Mouse (Mus musculus): ENCODE measurements around the gene Polr2l. TPM values are rescaled to one million over a fixed set of nuclear protein-coding genes. Genes with fewer than 3 reads are reported as not detected.

Gene Polr2l
- polyA plus RNA-seq, 1 experiment, result 39.3 TPM

DNA sequence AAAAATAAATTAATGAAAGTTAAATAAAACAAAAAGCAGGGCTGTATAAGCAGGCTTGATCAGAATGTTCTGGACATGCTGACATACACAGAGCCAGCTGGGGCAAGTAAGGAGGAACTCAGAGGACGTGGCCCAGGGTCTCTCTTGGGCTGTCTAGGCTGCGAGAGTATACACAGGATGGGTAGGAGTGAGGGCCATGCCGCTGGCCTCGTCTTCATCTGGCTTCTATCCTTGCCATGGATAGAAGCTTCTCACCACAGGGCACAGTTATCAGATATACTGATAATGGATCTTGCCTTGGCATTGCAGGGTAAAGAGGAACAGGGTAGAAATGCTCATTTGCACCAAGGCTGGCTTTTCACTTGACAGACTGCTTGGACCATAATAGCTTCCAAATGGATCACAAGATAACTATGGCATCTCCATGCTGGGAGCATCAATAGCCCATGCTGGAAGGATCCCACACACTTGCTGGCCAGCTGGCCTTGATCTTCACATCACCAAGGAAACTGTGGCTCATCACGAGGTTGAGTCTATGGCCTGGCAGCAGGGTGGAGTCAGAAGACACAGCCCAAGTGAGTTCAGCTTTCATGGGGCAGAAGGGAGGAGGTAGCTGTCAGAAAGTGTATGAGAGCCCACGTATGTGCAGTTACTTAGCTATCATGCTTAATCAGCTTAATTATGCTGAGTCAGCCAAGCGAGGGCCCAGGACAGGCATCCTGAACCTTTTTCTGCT is 27.1 kb upstream of the Polr2l start:
- Histone ChIP-seq H3K27me3 (ENCODE audit: control insufficient read depth, insufficient read depth, low read length) (no peaks in the 10 kb centered on the region), H3K36me3 (ENCODE audit: control insufficient read depth, insufficient read depth, low read length) (no peaks in the 10 kb centered on the region), H3K27ac (ENCODE audit: control insufficient read depth, insufficient read depth, low read length) (no peak overlapping the region), H3K4me1 (replicated peaks; ENCODE audit: control insufficient read depth, insufficient read depth, low read length) (no peaks in the 10 kb centered on the region), H3K4me3 (ENCODE audit: control insufficient read depth, insufficient read depth, low read length) (no peak overlapping the region)
- DNase-seq, result no peak
- 95% methylated on average over 7 of the region's 7 CpGs for WGBS
- TF ChIP-seq POLR2A (IDR thresholded peaks at IDR 0.05; ENCODE audit: control insufficient read depth, extremely low read depth, insufficient read depth, low read length, poor library complexity) (no peak), CTCF (IDR thresholded peaks at IDR 0.05; ENCODE audit: borderline replicate concordance, control insufficient read depth, extremely low read depth, insufficient read depth, low read length, poor library complexity) (no peak)

GRCm38 (mm10) chr7:141497600-141497999 is 22.7 kb upstream of the Polr2l start:
- no peak overlapping the region for H3K4me3 ChIP-seq (ENCODE audit: control insufficient read depth, insufficient read depth, low read length)
- 90% methylated on average over 3 of the region's 3 CpGs for WGBS
- H3K27ac ChIP-seq (ENCODE audit: control insufficient read depth, insufficient read depth, low read length), result no peak overlapping the region
- no peak for DNase-seq
- no peaks in the 10 kb centered on the region for H3K27me3 ChIP-seq (ENCODE audit: control insufficient read depth, insufficient read depth, low read length)
- TF ChIP-seq CTCF (IDR thresholded peaks at IDR 0.05; ENCODE audit: borderline replicate concordance, control insufficient read depth, extremely low read depth, insufficient read depth, low read length, poor library complexity) (no peak), POLR2A (IDR thresholded peaks at IDR 0.05; ENCODE audit: control insufficient read depth, extremely low read depth, insufficient read depth, low read length, poor library complexity) (no peak)
- H3K36me3 ChIP-seq (ENCODE audit: control insufficient read depth, insufficient read depth, low read length), result no peaks in the 10 kb centered on the region
- H3K4me1 ChIP-seq (replicated peaks; ENCODE audit: control insufficient read depth, insufficient read depth, low read length), result no peaks in the 10 kb centered on the region

- DNase-seq, result no peak
- Histone ChIP-seq H3K4me3 (ENCODE audit: control insufficient read depth, insufficient read depth, low read length) (no peak overlapping the region), H3K36me3 (ENCODE audit: control insufficient read depth, insufficient read depth, low read length) (no peaks in the 10 kb centered on the region), H3K4me1 (replicated peaks; ENCODE audit: control insufficient read depth, insufficient read depth, low read length) (no peaks in the 10 kb centered on the region), H3K27ac (ENCODE audit: control insufficient read depth, insufficient read depth, low read length) (no peak overlapping the region), H3K27me3 (ENCODE audit: control insufficient read depth, insufficient read depth, low read length) (no peaks in the 10 kb centered on the region)
- TF ChIP-seq POLR2A (IDR thresholded peaks at IDR 0.05; ENCODE audit: control insufficient read depth, extremely low read depth, insufficient read depth, low read length, poor library complexity) (no peak), CTCF (IDR thresholded peaks at IDR 0.05; ENCODE audit: borderline replicate concordance, control insufficient read depth, extremely low read depth, insufficient read depth, low read length, poor library complexity) (no peak)
- WGBS, result 93% methylated on average over 4 of the region's 4 CpGs
These were observed 21.0 kb upstream of the Polr2l start for GRCm38 (mm10) chr7:141495940-141496339.

DNA sequence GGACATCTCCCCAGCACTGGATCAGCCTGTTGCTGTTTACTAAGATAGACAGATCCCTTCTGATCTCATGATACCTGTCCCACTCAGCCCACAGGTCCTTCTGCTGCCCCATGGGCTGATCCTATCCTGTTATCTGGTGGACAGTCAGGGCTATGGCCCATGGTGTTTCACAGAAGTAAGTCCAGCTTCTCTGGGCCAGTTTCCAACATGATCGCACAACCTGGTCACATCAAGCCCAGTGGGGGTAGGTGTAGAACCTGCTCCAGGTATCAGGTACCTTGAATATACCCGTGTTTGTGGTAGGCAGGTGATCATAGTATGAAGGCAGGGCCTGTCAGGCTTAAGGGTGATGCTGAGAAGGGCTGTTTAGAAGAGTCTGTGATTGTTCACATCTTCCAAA is 20.4 kb upstream of the Polr2l start:
- TF ChIP-seq CTCF (IDR thresholded peaks at IDR 0.05; ENCODE audit: borderline replicate concordance, control insufficient read depth, extremely low read depth, insufficient read depth, low read length, poor library complexity) (no peak), POLR2A (IDR thresholded peaks at IDR 0.05; ENCODE audit: control insufficient read depth, extremely low read depth, insufficient read depth, low read length, poor library complexity) (no peak)
- DNase-seq, result no peak
- 90% methylated on average over 2 of the region's 2 CpGs for WGBS
- H3K4me3 ChIP-seq (ENCODE audit: control insufficient read depth, insufficient read depth, low read length), result no peak overlapping the region
- no peak overlapping the region for H3K27ac ChIP-seq (ENCODE audit: control insufficient read depth, insufficient read depth, low read length)
- no peaks in the 10 kb centered on the region for H3K4me1 ChIP-seq (replicated peaks; ENCODE audit: control insufficient read depth, insufficient read depth, low read length)
- no peaks in the 10 kb centered on the region for H3K27me3 ChIP-seq (ENCODE audit: control insufficient read depth, insufficient read depth, low read length)
- no peaks in the 10 kb centered on the region for H3K36me3 ChIP-seq (ENCODE audit: control insufficient read depth, insufficient read depth, low read length)

DNA sequence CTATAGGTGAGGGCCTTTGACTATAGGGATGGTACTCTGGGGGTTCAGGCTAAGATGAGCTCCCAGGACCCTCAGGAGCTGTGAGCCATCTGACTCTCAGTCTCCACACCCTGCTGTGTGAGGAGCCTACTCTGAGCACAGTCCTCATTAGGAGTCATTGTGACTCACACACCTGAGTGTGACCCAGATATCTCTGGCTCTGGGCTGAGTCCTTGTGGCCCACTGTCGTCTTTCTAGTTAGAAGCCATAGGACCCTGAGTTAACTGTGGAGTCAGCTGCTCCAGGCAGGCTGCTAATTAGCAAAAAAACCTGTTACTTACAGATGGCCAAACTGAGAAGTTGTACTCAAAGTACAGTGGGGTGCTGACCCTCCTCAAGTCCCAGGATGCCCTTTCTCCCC is 18.8 kb upstream of the Polr2l start:
- Histone ChIP-seq H3K4me3 (ENCODE audit: control insufficient read depth, insufficient read depth, low read length) (no peak overlapping the region), H3K36me3 (ENCODE audit: control insufficient read depth, insufficient read depth, low read length) (no peaks in the 10 kb centered on the region), H3K27ac (ENCODE audit: control insufficient read depth, insufficient read depth, low read length) (no peak overlapping the region), H3K27me3 (ENCODE audit: control insufficient read depth, insufficient read depth, low read length) (no peaks in the 10 kb centered on the region), H3K4me1 (replicated peaks; ENCODE audit: control insufficient read depth, insufficient read depth, low read length) (no peaks in the 10 kb centered on the region)
- TF ChIP-seq POLR2A (IDR thresholded peaks at IDR 0.05; ENCODE audit: control insufficient read depth, extremely low read depth, insufficient read depth, low read length, poor library complexity), result no peak
- no peak for DNase-seq
- WGBS, result 85% methylated on average over 1 of the region's 1 CpGs

DNA sequence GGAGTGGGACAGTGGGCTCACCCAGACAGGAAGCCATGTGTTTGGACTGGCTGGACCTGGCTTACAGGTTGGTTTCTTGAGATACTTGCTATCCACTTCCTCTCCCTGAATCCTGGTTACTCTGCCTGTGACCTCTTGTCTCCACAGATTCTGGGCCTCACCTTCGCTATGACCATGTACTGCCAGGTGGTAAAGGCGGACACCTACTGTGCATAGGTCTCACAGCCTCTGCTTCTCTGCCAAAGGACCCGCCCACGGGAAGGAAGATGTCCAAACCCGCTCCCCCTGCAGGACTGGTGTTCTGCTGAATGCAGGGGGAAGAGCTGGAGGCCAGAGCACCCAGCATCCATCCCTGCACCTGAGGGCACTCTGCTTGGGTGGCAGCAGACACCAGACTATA is 17.8 kb upstream of the Polr2l start:
- Histone ChIP-seq H3K4me1 (replicated peaks; ENCODE audit: control insufficient read depth, insufficient read depth, low read length) (no peaks in the 10 kb centered on the region), H3K27me3 (ENCODE audit: control insufficient read depth, insufficient read depth, low read length) (no peaks in the 10 kb centered on the region), H3K36me3 (ENCODE audit: control insufficient read depth, insufficient read depth, low read length) (no peaks in the 10 kb centered on the region), H3K4me3 (ENCODE audit: control insufficient read depth, insufficient read depth, low read length) (no peak overlapping the region), H3K27ac (ENCODE audit: control insufficient read depth, insufficient read depth, low read length) (no peak overlapping the region)
- no peak for DNase-seq
- no peak for TF ChIP-seq POLR2A (IDR thresholded peaks at IDR 0.05; ENCODE audit: control insufficient read depth, extremely low read depth, insufficient read depth, low read length, poor library complexity)
- no peak for TF ChIP-seq CTCF (IDR thresholded peaks at IDR 0.05; ENCODE audit: borderline replicate concordance, control insufficient read depth, extremely low read depth, insufficient read depth, low read length, poor library complexity)
- WGBS, result 91% methylated on average over 5 of the region's 5 CpGs

DNA sequence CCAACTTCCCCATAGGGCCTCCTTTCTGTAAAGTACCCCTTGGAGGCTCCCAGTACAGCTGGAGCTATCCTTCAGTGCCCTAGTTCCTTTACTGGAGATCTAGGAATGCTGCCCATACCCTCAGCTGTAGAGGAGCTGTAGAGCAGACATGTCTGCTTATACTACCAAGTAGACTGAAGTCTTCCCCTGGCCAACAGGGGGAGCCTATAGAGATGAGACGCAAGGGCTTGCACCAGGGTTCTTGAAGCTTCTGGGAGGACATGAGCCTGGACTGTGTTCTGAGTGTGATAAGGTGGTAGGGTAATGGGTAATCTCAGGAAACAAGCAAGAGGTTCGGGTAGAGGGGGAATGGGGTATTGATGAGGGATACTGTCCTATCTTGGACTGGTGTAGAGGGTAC is 16.2 kb upstream of the Polr2l start:
- Histone ChIP-seq H3K27ac (ENCODE audit: control insufficient read depth, insufficient read depth, low read length) (no peak overlapping the region), H3K4me1 (replicated peaks; ENCODE audit: control insufficient read depth, insufficient read depth, low read length) (no peaks in the 10 kb centered on the region), H3K27me3 (ENCODE audit: control insufficient read depth, insufficient read depth, low read length) (no peaks in the 10 kb centered on the region), H3K36me3 (ENCODE audit: control insufficient read depth, insufficient read depth, low read length) (no peaks in the 10 kb centered on the region), H3K4me3 (ENCODE audit: control insufficient read depth, insufficient read depth, low read length) (no peak overlapping the region)
- WGBS, result 95% methylated on average over 2 of the region's 2 CpGs
- no peak for TF ChIP-seq CTCF (IDR thresholded peaks at IDR 0.05; ENCODE audit: borderline replicate concordance, control insufficient read depth, extremely low read depth, insufficient read depth, low read length, poor library complexity)
- TF ChIP-seq POLR2A (IDR thresholded peaks at IDR 0.05; ENCODE audit: control insufficient read depth, extremely low read depth, insufficient read depth, low read length, poor library complexity), result no peak
- DNase-seq, result no peak

All from thymus, adult 2 months (tissue).